ENCODE assay signal across 19 mouse cellular contexts in the genomic region with DNA sequence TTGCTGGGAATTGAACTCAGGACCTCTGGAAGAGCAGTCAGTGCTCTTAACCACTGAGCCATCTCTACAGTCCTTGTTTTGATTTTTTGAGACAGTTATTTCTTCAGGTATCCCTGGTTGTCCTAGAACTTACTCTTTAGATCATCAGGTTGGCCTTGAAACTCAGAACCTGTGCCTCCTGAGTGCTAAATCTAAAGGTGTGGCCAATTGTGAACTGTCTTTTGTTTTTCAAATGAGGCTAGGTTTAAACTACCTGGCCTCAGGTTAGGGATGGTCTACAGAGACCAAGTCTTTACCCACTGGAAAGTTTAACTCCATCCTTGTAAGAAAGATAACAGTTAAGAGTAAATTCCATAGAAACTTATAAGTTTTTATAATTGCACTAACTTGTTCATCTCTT.
"Had no signal": no experiment of that assay in that cellular context is flagged by ENCODE, and none has a peak within 500 bp of the region (broad histone marks: within the 10 kb centered on the region; RNA-seq: fewer than 3 reads in every experiment).

No protein-coding gene starts in this region.

- H3K27ac ChIP-seq: midbrain, embryonic 10.5 days; midbrain, embryonic 12.5 days; neural tube, embryonic 13.5 days; neural tube, embryonic 15.5 days had no signal

- H3K4me3 ChIP-seq: midbrain, embryonic 10.5 days; midbrain, embryonic 12.5 days; myocyte; neural tube, embryonic 13.5 days; neural tube, embryonic 15.5 days had no signal

- DNase-seq: lung, adult 18-20 months; lung, embryonic 14.5 days; lung, postnatal 10 days; lung, postnatal 4 days; midbrain, embryonic 14.5 days; retina, postnatal 1 day; right cerebral cortex, adult 18-20 months; right cerebral cortex, postnatal 25 days; right cerebral cortex, postnatal 4 days; spleen, adult 18-20 months; thymus, adult 18-20 months; thymus, postnatal 14 days; thymus, postnatal 36 days had no signal

- H3K27me3 ChIP-seq: midbrain, embryonic 12.5 days; neural tube, embryonic 13.5 days; neural tube, embryonic 15.5 days had no signal

- H3K36me3 ChIP-seq: midbrain, embryonic 10.5 days; midbrain, embryonic 12.5 days; neural tube, embryonic 13.5 days; neural tube, embryonic 15.5 days had no signal

- H3K4me2 ChIP-seq: lung, embryonic 14.5 days; midbrain, embryonic 12.5 days; neural tube, embryonic 13.5 days; neural tube, embryonic 15.5 days had no signal

- H3K9me3 ChIP-seq: midbrain, embryonic 10.5 days; midbrain, embryonic 12.5 days; neural tube, embryonic 13.5 days; neural tube, embryonic 15.5 days had no signal

- ATAC-seq: midbrain, embryonic 16.5 days had no signal

- H3K9ac ChIP-seq: lung, embryonic 14.5 days; midbrain, embryonic 12.5 days; neural tube, embryonic 13.5 days; neural tube, embryonic 15.5 days had no signal
